ENCODE assay signal across 8 mouse cellular contexts in genomic region chr8:3671980-3672491, GRCm38 (mm10). TPM values are rescaled to one million over a fixed set of nuclear protein-coding genes. Genes with fewer than 3 reads are reported as not detected.
A peak's percentile ranks its signal among the peaks of the same experiment; 100 is the strongest.
DNase-seq lines count a peak whose midpoint lies in the region; ATAC-seq and TF ChIP-seq lines count a peak whose summit lies in the region.

Fcor (minus strand) TSS chr8:3672362.

- peak; percentile 94 for TF ChIP-seq CTCF in lung, adult 2 months (IDR thresholded peaks at IDR 0.05; ENCODE audit: insufficient read depth, low read length)
- peak; percentile 99 for TF ChIP-seq CTCF in olfactory bulb, adult 2 months (IDR thresholded peaks at IDR 0.05; ENCODE audit: insufficient read depth, low read depth, low read length)
- peak; percentile 97 for TF ChIP-seq CTCF in thymus, adult 2 months (IDR thresholded peaks at IDR 0.05; ENCODE audit: borderline replicate concordance, control insufficient read depth, extremely low read depth, insufficient read depth, low read length, poor library complexity)

- WGBS in forebrain, embryonic 15.5 days = under 1% methylated on average over 23 of the region's 23 CpGs
- WGBS in lung, adult 2 months = under 1% methylated on average over 23 of the region's 23 CpGs
- WGBS in olfactory bulb, adult 2 months = under 1% methylated on average over 23 of the region's 23 CpGs
- WGBS in thymus, adult 2 months = 2% methylated on average over 23 of the region's 23 CpGs

- DNase-seq in ES-CJ7 (ENCODE audit: low read depth, low spot score) = peak; percentile 95
- DNase-seq in cerebellum, adult 11 months = peak; percentile 91
- DNase-seq in heart, postnatal 25 days (ENCODE audit: low spot score) = peak; percentile 53
- peak; percentile 86 to 96 for DNase-seq in layer of hippocampus, adult 18-20 months (ENCODE audit: low spot score in 2 of 2)
- DNase-seq in lung, adult 2 months = peak; percentile 87
- DNase-seq in thymus, adult 2 months = peak; percentile 90

- H3K9ac ChIP-seq in forebrain, embryonic 15.5 days (replicated peaks) = peak within 1 kb of the TSS; percentile 54

- peak; percentile 90 for ATAC-seq in forebrain, embryonic 15.5 days (replicated peaks)

- H3K27me3 ChIP-seq in forebrain, embryonic 15.5 days = no peaks in the 10 kb centered on the region
- no peaks in the 10 kb centered on the region for H3K27me3 ChIP-seq in thymus, adult 2 months (ENCODE audit: control insufficient read depth, insufficient read depth, low read length)

- peak within 1 kb of the TSS; percentile 62 for H3K4me2 ChIP-seq in forebrain, embryonic 15.5 days (replicated peaks)

- peak within 1 kb of the TSS; percentile 81 for H3K27ac ChIP-seq in forebrain, embryonic 15.5 days (replicated peaks)
- peak within 1 kb of the TSS; percentile 95 for H3K27ac ChIP-seq in olfactory bulb, adult 2 months (ENCODE audit: insufficient read depth, low read depth, low read length)
- no peak within 1 kb of the TSS for H3K27ac ChIP-seq in thymus, adult 2 months (ENCODE audit: control insufficient read depth, insufficient read depth, low read length)

- H3K4me1 ChIP-seq in forebrain, embryonic 15.5 days = peaks cover 13% of the 10 kb centered on the region
- H3K4me1 ChIP-seq in lung, adult 2 months (ENCODE audit: control insufficient read depth, insufficient read depth, low read length) = no peaks in the 10 kb centered on the region; the same call in 1 of the 2 replicates
- no peaks in the 10 kb centered on the region for H3K4me1 ChIP-seq in olfactory bulb, adult 2 months (ENCODE audit: control insufficient read depth, insufficient read depth, low read length)
- peaks cover 7% of the 10 kb centered on the region; the same call in 1 of the 2 replicates for H3K4me1 ChIP-seq in thymus, adult 2 months (replicated peaks; ENCODE audit: control insufficient read depth, insufficient read depth, low read length)

- no peak for TF ChIP-seq POLR2A in lung, adult 2 months (IDR thresholded peaks at IDR 0.05; ENCODE audit: borderline replicate concordance, extremely low read depth, low read depth, low read length)
- 0 out of 2 replicates have a peak, but pooled peaks have one; percentile 47 for TF ChIP-seq POLR2A in olfactory bulb, adult 2 months (IDR thresholded peaks at IDR 0.05; ENCODE audit: insufficient read depth, low read depth, low read length)
- no peak for TF ChIP-seq POLR2A in thymus, adult 2 months (IDR thresholded peaks at IDR 0.05; ENCODE audit: control insufficient read depth, extremely low read depth, insufficient read depth, low read length, poor library complexity)

- H3K9me3 ChIP-seq in forebrain, embryonic 15.5 days = no peaks in the 10 kb centered on the region

- H3K36me3 ChIP-seq in forebrain, embryonic 15.5 days = no peaks in the 10 kb centered on the region
- H3K36me3 ChIP-seq in thymus, adult 2 months (ENCODE audit: control insufficient read depth, insufficient read depth, low read length) = no peaks in the 10 kb centered on the region

- intact Hi-C loops in heart, postnatal 25 days (cut with DNase I) = loop anchor here (1.0 to 2.0 kb wide), 4 partner anchors 47 to 313 kb away; partner anchors contain the start of gene Pcp2

- H3K4me3 ChIP-seq in forebrain, embryonic 15.5 days = peak within 1 kb of the TSS; percentile 56
- peak within 1 kb of the TSS; percentile 84 for H3K4me3 ChIP-seq in lung, adult 2 months (replicated peaks; ENCODE audit: extremely low read depth, low read depth, low read length)
- H3K4me3 ChIP-seq in olfactory bulb, adult 2 months (ENCODE audit: insufficient read depth, low read depth, low read length) = peak within 1 kb of the TSS; percentile 77
- peak within 1 kb of the TSS; percentile 42 for H3K4me3 ChIP-seq in thymus, adult 2 months (ENCODE audit: control insufficient read depth, insufficient read depth, low read length)

RNA-seq across cellular contexts. Expression of gene Fcor, which starts in this region (rescaled TPM):
- 9.1 and 17.3 TPM in 2 replicates for polyA plus RNA-seq in forebrain, embryonic 15.5 days (2015; fragmentation: Nextera tagmentation; extraction: Ambion mirVana)
- total RNA-seq in heart, postnatal 25 days (2021) = 1 to 10 TPM in 1 of 2 experiments, not detected in 1; 2.2 TPM
- 10 to 100 TPM; 12.9 to 14.8 TPM for total RNA-seq in layer of hippocampus, adult 18-20 months (2021)
- polyA plus RNA-seq in lung, adult 2 months (2012; rRNA removed) = 6.5 and 17.4 TPM in 2 replicates
- polyA plus RNA-seq in olfactory bulb, adult 2 months (2012; ENCODE audit: insufficient read depth, insufficient read length, low replicate concordance, missing spikeins) = not detected in 2 replicates
- polyA plus RNA-seq in thymus, adult 2 months (2012; rRNA removed) = 9.8 and 14.0 TPM in 2 replicates

Comparison
In these comparisons a context has a peak if more than half of its experiments do, and no peak if none do; other contexts are left out.
1. RNA of gene Fcor (total RNA-seq): 12.9 to 14.8 TPM in layer of hippocampus, adult 18-20 months; 2.2 TPM in heart, postnatal 25 days; every median in the first group is over 4 times any median in the second.
2. Peak in every context shown above with its lines, with median percentiles within 50 percentile points of each other: DNase-seq, H3K4me3 ChIP-seq and CTCF ChIP-seq.